Mouse (Mus musculus) embryonic facial prominence, embryonic 12.5 days (tissue): ENCODE measurements at regions not wholly inside any gene's neighbourhood (a gene's known extent, or its start where the extent isn't known, plus 50 kb on each side); places are given as distances from the start of the nearest gene placed in this dataset.
A peak's percentile ranks its signal among the peaks of the same experiment; 100 is the strongest.

ENCODE experiments used
- ATAC-seq: fragments of 200-750 bp; cut with Nextera tagmentation; 2 replicates; pipeline ENCODE4 v1.8.0; 2017; ENCODE audit not compliant: insufficient number of reproducible peaks, insufficient read depth, low FRiP score, low TSS enrichment
- H3K27ac ChIP-seq: fragments of 300-500 bp; sonication (generic); 2 replicates; pipeline ENCODE4 v1.5.1; 2016; ENCODE audit warnings: mild to moderate bottlenecking
- H3K27me3 ChIP-seq: fragments of 300-500 bp; sonication (generic); 2 replicates; pipeline ENCODE4 v1.6.1; 2016; ENCODE audit warnings: mild to moderate bottlenecking, moderate library complexity
- H3K36me3 ChIP-seq: fragments of 300-500 bp; sonication (generic); 2 replicates; pipeline ENCODE4 v1.6.1; 2016; ENCODE audit warnings: mild to moderate bottlenecking
- H3K4me1 ChIP-seq: fragments of 300-500 bp; sonication (generic); 2 replicates; pipeline ENCODE4 v1.6.1; 2016
- H3K4me2 ChIP-seq: fragments of 300-500 bp; sonication (generic); replicated peaks from 2 replicates; pipeline ENCODE4 v1.6.1; 2016; ENCODE audit warnings: mild to moderate bottlenecking, moderate library complexity
- H3K4me3 ChIP-seq: fragments of 300-500 bp; sonication (generic); 2 replicates; pipeline ENCODE4 v1.5.1; 2016; ENCODE audit warnings: mild to moderate bottlenecking
- H3K9ac ChIP-seq: fragments of 300-500 bp; sonication (generic); 2 replicates; pipeline ENCODE4 v1.6.1; 2016; ENCODE audit warnings: mild to moderate bottlenecking, moderate library complexity
- H3K9me3 ChIP-seq: fragments of 300-500 bp; sonication (generic); 2 replicates; pipeline ENCODE4 v1.6.1; 2016; ENCODE audit warnings: mild to moderate bottlenecking, moderate library complexity
- WGBS: fragments of 180-500 bp; shearing (Covaris S2); methylation state at CpG from one replicate; pipeline ENCODE4 v1.1.7; 2016; 5-methylcytosine and 5-hydroxymethylcytosine counted together

GRCm38 (mm10) chr7:125310971-125311370 lies 133.5 kb upstream of the Kdm8 start:
- Histone ChIP-seq H3K4me2 (no peak overlapping the region), H3K36me3 (no peaks in the 10 kb centered on the region), H3K9me3 (no peaks in the 10 kb centered on the region), H3K9ac (no peak overlapping the region), H3K27ac (no peak overlapping the region), H3K27me3 (no peaks in the 10 kb centered on the region), H3K4me1 (no peaks in the 10 kb centered on the region), H3K4me3 (no peak overlapping the region)
- 84% methylated on average over 4 of the region's 4 CpGs for WGBS
- ATAC-seq: no peak

- H3K9ac ChIP-seq: no peak overlapping the region
- H3K27ac ChIP-seq: no peak overlapping the region
- H3K36me3 ChIP-seq: no peaks in the 10 kb centered on the region
- H3K4me3 ChIP-seq: no peak overlapping the region
- WGBS: 88% methylated on average over 3 of the region's 3 CpGs
- H3K27me3 ChIP-seq: no peaks in the 10 kb centered on the region
- no peak for ATAC-seq
- no peak overlapping the region for H3K4me2 ChIP-seq
- no peaks in the 10 kb centered on the region for H3K9me3 ChIP-seq
- H3K4me1 ChIP-seq: no peaks in the 10 kb centered on the region
Observed at GRCm38 (mm10) chr7:125313604-125314003, 130.9 kb upstream of the Kdm8 start.

GRCm38 (mm10) chr7:125334769-125335168 lies 109.7 kb upstream of the Kdm8 start:
- 94% methylated on average over 2 of the region's 2 CpGs for WGBS
- Histone ChIP-seq H3K4me1 (no peaks in the 10 kb centered on the region), H3K4me3 (no peak overlapping the region), H3K27me3 (no peaks in the 10 kb centered on the region), H3K27ac (no peak overlapping the region), H3K9ac (no peak overlapping the region), H3K36me3 (no peaks in the 10 kb centered on the region), H3K9me3 (no peaks in the 10 kb centered on the region), H3K4me2 (no peak overlapping the region)
- ATAC-seq: no peak

GRCm38 (mm10) chr7:125335586-125336165 lies 108.8 kb upstream of the Kdm8 start:
- no peak overlapping the region for H3K27ac ChIP-seq
- H3K4me1 ChIP-seq: no peaks in the 10 kb centered on the region
- H3K36me3 ChIP-seq: no peaks in the 10 kb centered on the region
- H3K9ac ChIP-seq: no peak overlapping the region
- no peaks in the 10 kb centered on the region for H3K9me3 ChIP-seq
- ATAC-seq: no peak
- 56% methylated on average over 3 of the region's 3 CpGs for WGBS
- no peak overlapping the region for H3K4me2 ChIP-seq
- H3K27me3 ChIP-seq: no peaks in the 10 kb centered on the region
- H3K4me3 ChIP-seq: no peak overlapping the region

GRCm38 (mm10) chr7:125336826-125337225 lies 107.7 kb upstream of the Kdm8 start:
- no peaks in the 10 kb centered on the region for H3K4me1 ChIP-seq
- H3K4me2 ChIP-seq: no peak overlapping the region
- H3K27ac ChIP-seq: no peak overlapping the region
- WGBS: 71% methylated on average over 3 of the region's 3 CpGs
- H3K9me3 ChIP-seq: no peaks in the 10 kb centered on the region
- no peak overlapping the region for H3K9ac ChIP-seq
- H3K27me3 ChIP-seq: no peaks in the 10 kb centered on the region
- no peaks in the 10 kb centered on the region for H3K36me3 ChIP-seq
- H3K4me3 ChIP-seq: no peak overlapping the region
- ATAC-seq: no peak

- Histone ChIP-seq H3K9ac (no peak overlapping the region), H3K4me1 (no peaks in the 10 kb centered on the region), H3K4me3 (no peak overlapping the region), H3K27me3 (no peaks in the 10 kb centered on the region), H3K9me3 (no peaks in the 10 kb centered on the region), H3K4me2 (no peak overlapping the region), H3K27ac (no peak overlapping the region), H3K36me3 (no peaks in the 10 kb centered on the region)
- peak; percentile 57; the same call in 1 of the 2 replicates for ATAC-seq
- 66% methylated on average over 6 of the region's 6 CpGs for WGBS
Observed at GRCm38 (mm10) chr7:125338177-125338751, 106.2 kb upstream of the Kdm8 start.

- no peak overlapping the region for H3K27ac ChIP-seq
- no peak overlapping the region for H3K4me2 ChIP-seq
- 81% methylated on average over 14 of the region's 14 CpGs for WGBS
Observed at GRCm38 (mm10) chr7:125340326-125340905, 104.1 kb upstream of the Kdm8 start.

GRCm38 (mm10) chr7:125349606-125350005 lies 94.9 kb upstream of the Kdm8 start:
- Histone ChIP-seq H3K4me3 (no peak overlapping the region), H3K27me3 (no peaks in the 10 kb centered on the region), H3K9me3 (no peaks in the 10 kb centered on the region), H3K9ac (no peak overlapping the region), H3K36me3 (no peaks in the 10 kb centered on the region), H3K4me1 (no peaks in the 10 kb centered on the region), H3K4me2 (no peak overlapping the region), H3K27ac (no peak overlapping the region)
- ATAC-seq: no peak
- WGBS: 56% methylated on average over 3 of the region's 3 CpGs

More at GRCm38 (mm10) chr7:125340326-125340905, 104.1 kb upstream of the Kdm8 start:
- Histone ChIP-seq H3K4me3 (no peak overlapping the region), H3K9me3 (no peaks in the 10 kb centered on the region), H3K27me3 (no peaks in the 10 kb centered on the region), H3K36me3 (no peaks in the 10 kb centered on the region), H3K9ac (no peak overlapping the region), H3K4me1 (no peaks in the 10 kb centered on the region)
- no peak for ATAC-seq

- H3K4me1 ChIP-seq: no peaks in the 10 kb centered on the region
- no peak overlapping the region for H3K4me2 ChIP-seq
- H3K9ac ChIP-seq: no peak overlapping the region
- H3K9me3 ChIP-seq: no peaks in the 10 kb centered on the region
- H3K27ac ChIP-seq: no peak overlapping the region
- H3K27me3 ChIP-seq: no peaks in the 10 kb centered on the region
- no peaks in the 10 kb centered on the region for H3K36me3 ChIP-seq
- ATAC-seq: no peak
- no peak overlapping the region for H3K4me3 ChIP-seq
- WGBS: 92% methylated on average over 1 of the region's 1 CpGs
Observed at GRCm38 (mm10) chr7:125354211-125354610, 90.3 kb upstream of the Kdm8 start.

- no peaks in the 10 kb centered on the region for H3K36me3 ChIP-seq
- H3K9me3 ChIP-seq: no peaks in the 10 kb centered on the region
- 78% methylated on average over 10 of the region's 10 CpGs for WGBS
- ATAC-seq: no peak
- no peak overlapping the region for H3K27ac ChIP-seq
- H3K4me2 ChIP-seq: no peak overlapping the region
- H3K27me3 ChIP-seq: no peaks in the 10 kb centered on the region
- H3K4me3 ChIP-seq: no peak overlapping the region
- H3K4me1 ChIP-seq: no peaks in the 10 kb centered on the region
- H3K9ac ChIP-seq: no peak overlapping the region
Observed at GRCm38 (mm10) chr7:125354956-125355355, 89.5 kb upstream of the Kdm8 start.

- H3K4me2 ChIP-seq: no peak overlapping the region
- no peak for ATAC-seq
Observed at GRCm38 (mm10) chr7:125358016-125358415, 86.5 kb upstream of the Kdm8 start.

GRCm38 (mm10) chr7:125383021-125383420 lies 61.5 kb upstream of the Kdm8 start:
- no peak overlapping the region for H3K4me3 ChIP-seq
- no peak overlapping the region for H3K9ac ChIP-seq
- 58% methylated on average over 2 of the region's 2 CpGs for WGBS
- no peaks in the 10 kb centered on the region for H3K4me1 ChIP-seq
- no peak overlapping the region for H3K4me2 ChIP-seq
- no peaks in the 10 kb centered on the region for H3K9me3 ChIP-seq
- H3K36me3 ChIP-seq: no peaks in the 10 kb centered on the region
- ATAC-seq: no peak
- H3K27ac ChIP-seq: no peak overlapping the region
- no peaks in the 10 kb centered on the region for H3K27me3 ChIP-seq

More at GRCm38 (mm10) chr7:125358016-125358415, 86.5 kb upstream of the Kdm8 start:
- H3K4me3 ChIP-seq: no peak overlapping the region
- H3K36me3 ChIP-seq: no peaks in the 10 kb centered on the region
- WGBS: 86% methylated on average over 4 of the region's 4 CpGs
- no peaks in the 10 kb centered on the region for H3K9me3 ChIP-seq
- H3K4me1 ChIP-seq: no peaks in the 10 kb centered on the region
- no peaks in the 10 kb centered on the region for H3K27me3 ChIP-seq
- H3K27ac ChIP-seq: no peak overlapping the region
- no peak overlapping the region for H3K9ac ChIP-seq
